Mouse (Mus musculus): ENCODE data around the gene Ccl4.

The Ccl4 gene

GRCm38 (mm10) chr11:83662204-83662603 lies at the start of gene Ccl4:
Gene Ccl4, plus strand, starts transcription at chr11:83662584.
- DNase-seq (ENCODE audit: low spot score): no peak

GRCm38 (mm10) chr11:83616586-83616985 lies 45.8 kb upstream of the Ccl4 start:
- no peak for DNase-seq (ENCODE audit: low spot score)

GRCm38 (mm10) chr11:83618238-83618637 lies 44.1 kb upstream of the Ccl4 start:
- DNase-seq (ENCODE audit: low spot score): no peak

- DNase-seq (ENCODE audit: low spot score): no peak
Measured at GRCm38 (mm10) chr11:83619037-83619436, 43.3 kb upstream of the Ccl4 start.

- no peak for DNase-seq (ENCODE audit: low spot score)
Measured at GRCm38 (mm10) chr11:83623586-83623985, 38.8 kb upstream of the Ccl4 start.

GRCm38 (mm10) chr11:83628808-83629207 lies 33.6 kb upstream of the Ccl4 start:
- DNase-seq (ENCODE audit: low spot score): no peak

- no peak for DNase-seq (ENCODE audit: low spot score)
Measured at GRCm38 (mm10) chr11:83630630-83631029, 31.8 kb upstream of the Ccl4 start.

- no peak for DNase-seq (ENCODE audit: low spot score)
Measured at GRCm38 (mm10) chr11:83631065-83631464, 31.3 kb upstream of the Ccl4 start.

GRCm38 (mm10) chr11:83632744-83633143 lies 29.6 kb upstream of the Ccl4 start:
- DNase-seq (ENCODE audit: low spot score): no peak

- no peak for DNase-seq (ENCODE audit: low spot score)
Measured at GRCm38 (mm10) chr11:83634425-83634824, 28.0 kb upstream of the Ccl4 start.

- no peak for DNase-seq (ENCODE audit: low spot score)
Measured at GRCm38 (mm10) chr11:83634898-83635297, 27.5 kb upstream of the Ccl4 start.

- no peak for DNase-seq (ENCODE audit: low spot score)
Measured at GRCm38 (mm10) chr11:83636742-83637235, 25.6 kb upstream of the Ccl4 start.

GRCm38 (mm10) chr11:83638934-83639333 lies 23.4 kb upstream of the Ccl4 start:
- DNase-seq (ENCODE audit: low spot score): no peak

GRCm38 (mm10) chr11:83639533-83639932 lies 22.9 kb upstream of the Ccl4 start:
- DNase-seq (ENCODE audit: low spot score): no peak

GRCm38 (mm10) chr11:83640141-83640540 lies 22.2 kb upstream of the Ccl4 start:
- no peak for DNase-seq (ENCODE audit: low spot score)

GRCm38 (mm10) chr11:83641216-83641615 lies 21.2 kb upstream of the Ccl4 start:
- DNase-seq (ENCODE audit: low spot score): no peak

GRCm38 (mm10) chr11:83645521-83645920 lies 16.9 kb upstream of the Ccl4 start, which contains the start of gene Rpl9-ps1:
Gene Rpl9-ps1, minus strand, starts transcription at chr11:83645621.
- no peak for DNase-seq (ENCODE audit: low spot score)

- DNase-seq (ENCODE audit: low spot score): no peak
Measured at GRCm38 (mm10) chr11:83646356-83647149, 15.8 kb upstream of the Ccl4 start.

- no peak for DNase-seq (ENCODE audit: low spot score)
Measured at GRCm38 (mm10) chr11:83649305-83649841, 13.0 kb upstream of the Ccl4 start, which contains the start of gene Ccl3. Gene Ccl3, minus strand, starts transcription at chr11:83649355.

- no peak for DNase-seq (ENCODE audit: low spot score)
Measured at GRCm38 (mm10) chr11:83654606-83655005, 7.8 kb upstream of the Ccl4 start.

- no peak for DNase-seq (ENCODE audit: low spot score)
Measured at GRCm38 (mm10) chr11:83657508-83657907, 4.9 kb upstream of the Ccl4 start.

GRCm38 (mm10) chr11:83658797-83659196 lies 3.6 kb upstream of the Ccl4 start:
- no peak for DNase-seq (ENCODE audit: low spot score)

GRCm38 (mm10) chr11:83663532-83663931 lies 1.1 kb downstream of the Ccl4 start:
- DNase-seq (ENCODE audit: low spot score): no peak

Measured in layer of hippocampus, adult 9-10 months (tissue).